Mouse (Mus musculus): Measurements from ENCODE around the gene Pold1.

DNA sequence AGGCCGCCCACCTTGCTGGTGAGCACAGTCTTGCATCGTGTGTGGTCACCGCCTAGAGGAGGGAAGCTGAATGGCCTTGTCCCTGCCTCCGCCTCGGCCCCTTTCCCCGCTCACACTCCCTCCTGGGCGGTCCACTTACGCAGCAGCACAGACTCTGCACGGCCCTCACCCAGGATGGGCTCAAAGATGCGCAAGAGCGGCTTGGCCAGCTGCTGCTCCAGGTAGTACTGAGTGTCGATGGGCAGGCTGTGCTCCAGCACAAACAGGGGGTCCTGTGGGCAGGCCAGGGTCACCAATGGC is 15.0 kb downstream of the Pold1 start:
- TF ChIP-seq CTCF (IDR thresholded peaks at IDR 0.05; ENCODE audit: low read depth, low read length) = no peak
- no peak for TF ChIP-seq EP300 (IDR thresholded peaks at IDR 0.05; ENCODE audit: insufficient read depth, low read depth, low read length)

All from ES-Bruce4 (cell line).